Mouse (Mus musculus) urinary bladder, postnatal 14 days (tissue): ENCODE results near the gene Gtpbp6.
A peak's percentile ranks its signal among the peaks of the same experiment; 100 is the strongest.
"Not testable (repeated sequence)": the region's sequence is repeated elsewhere in the genome, so short reads cannot be mapped to it uniquely, and the experiment has no call there.

Experiments used
- DNase-seq: peaks from one replicate; pipeline ENCODE4 v3.0.0; 2021; ENCODE audit warnings: low spot score

Gene Gtpbp6

DNA sequence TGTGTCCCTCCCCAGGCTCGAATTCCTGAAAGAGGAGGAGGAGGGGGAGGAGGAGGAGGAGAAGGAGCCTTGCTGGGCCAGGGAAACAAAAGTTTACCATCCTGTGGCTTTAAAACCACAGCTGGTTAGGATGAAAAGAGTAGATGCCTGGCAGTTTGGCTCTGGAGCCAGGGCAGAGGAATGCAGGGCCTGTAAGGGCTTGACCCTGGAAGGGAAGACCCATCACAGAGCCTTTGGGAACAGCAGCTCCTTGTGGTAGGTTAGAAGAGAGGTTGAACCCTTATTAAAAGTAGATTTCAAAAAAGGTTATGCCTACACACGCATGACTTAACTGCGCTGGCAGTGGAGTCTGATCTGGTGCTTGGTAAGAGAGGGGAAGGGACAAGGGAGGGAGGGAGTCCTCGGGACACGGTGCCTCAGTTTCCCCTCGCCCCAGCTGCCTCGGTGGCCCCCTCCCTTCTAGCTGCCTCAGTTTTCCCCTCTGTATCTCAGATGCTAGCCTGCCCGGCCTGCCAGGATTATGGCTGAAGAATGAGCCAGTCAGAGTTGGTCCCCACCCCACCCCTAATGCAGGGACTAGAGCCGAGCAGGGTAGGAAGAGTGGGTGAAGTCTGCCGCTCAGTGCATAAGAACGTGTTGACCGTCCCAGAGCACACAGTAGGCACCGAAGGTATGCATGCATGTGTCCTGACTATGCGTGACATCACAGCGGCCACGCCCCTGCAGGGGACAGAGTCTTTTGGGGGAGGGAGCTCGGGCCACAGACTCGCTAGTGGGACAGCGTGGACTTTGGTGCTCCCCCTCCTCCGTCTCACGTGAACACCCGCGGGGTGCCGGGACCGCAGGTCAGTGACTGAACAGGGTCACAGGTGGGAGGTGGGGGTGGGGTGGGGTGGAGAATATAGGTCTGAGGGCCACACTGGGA lies 8.1 kb downstream of the Gtpbp6 start, which contains the start of gene Plcxd1:
Plcxd1 (plus strand) TSS at position 314 of the 925 bp plus-strand sequence.
- DNase-seq = no peak

DNA sequence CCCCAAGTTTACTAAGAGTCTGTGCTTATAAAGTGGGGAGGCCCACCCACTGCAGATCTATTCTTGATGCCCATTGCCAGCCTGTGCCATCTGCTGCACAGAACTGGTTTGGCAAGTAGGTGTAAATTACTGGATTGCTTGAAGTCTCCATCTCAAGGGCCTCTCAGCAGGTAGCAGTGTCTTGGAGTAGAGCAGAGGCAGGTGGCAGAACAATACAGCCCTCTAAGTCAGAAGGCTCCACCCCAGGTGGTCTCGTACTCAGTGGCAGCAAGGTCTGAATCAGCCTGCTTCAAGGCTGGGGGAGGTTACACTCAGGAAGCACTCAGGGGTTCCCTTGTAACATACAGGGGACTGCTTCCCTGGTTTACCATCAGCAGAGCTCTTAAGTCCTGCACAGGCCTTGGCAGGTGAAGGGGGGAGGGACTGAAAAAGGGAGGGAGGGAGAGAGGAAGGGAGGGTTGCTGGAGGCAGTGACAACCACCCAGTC lies 9.0 kb downstream of the Gtpbp6 start:
- DNase-seq = no peak

DNA sequence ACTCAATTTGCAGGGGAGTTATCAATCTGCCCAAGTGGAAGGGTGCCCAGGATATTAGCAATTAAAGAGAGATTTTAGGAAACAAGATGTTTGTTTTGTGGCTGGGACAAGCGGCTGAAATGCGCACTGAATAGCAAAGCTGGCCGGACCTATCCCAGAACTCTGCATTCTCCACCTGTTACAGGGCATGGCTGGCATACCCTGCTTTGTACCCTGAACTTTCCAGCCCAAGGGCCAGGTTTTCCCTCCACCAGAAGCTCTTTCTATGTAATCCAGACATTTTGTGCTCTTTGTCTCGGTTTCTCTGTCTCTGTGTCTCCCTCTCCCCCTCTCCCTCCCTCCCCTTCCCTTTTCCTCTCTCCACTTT lies 13.2 kb downstream of the Gtpbp6 start:
- no peak for DNase-seq

DNA sequence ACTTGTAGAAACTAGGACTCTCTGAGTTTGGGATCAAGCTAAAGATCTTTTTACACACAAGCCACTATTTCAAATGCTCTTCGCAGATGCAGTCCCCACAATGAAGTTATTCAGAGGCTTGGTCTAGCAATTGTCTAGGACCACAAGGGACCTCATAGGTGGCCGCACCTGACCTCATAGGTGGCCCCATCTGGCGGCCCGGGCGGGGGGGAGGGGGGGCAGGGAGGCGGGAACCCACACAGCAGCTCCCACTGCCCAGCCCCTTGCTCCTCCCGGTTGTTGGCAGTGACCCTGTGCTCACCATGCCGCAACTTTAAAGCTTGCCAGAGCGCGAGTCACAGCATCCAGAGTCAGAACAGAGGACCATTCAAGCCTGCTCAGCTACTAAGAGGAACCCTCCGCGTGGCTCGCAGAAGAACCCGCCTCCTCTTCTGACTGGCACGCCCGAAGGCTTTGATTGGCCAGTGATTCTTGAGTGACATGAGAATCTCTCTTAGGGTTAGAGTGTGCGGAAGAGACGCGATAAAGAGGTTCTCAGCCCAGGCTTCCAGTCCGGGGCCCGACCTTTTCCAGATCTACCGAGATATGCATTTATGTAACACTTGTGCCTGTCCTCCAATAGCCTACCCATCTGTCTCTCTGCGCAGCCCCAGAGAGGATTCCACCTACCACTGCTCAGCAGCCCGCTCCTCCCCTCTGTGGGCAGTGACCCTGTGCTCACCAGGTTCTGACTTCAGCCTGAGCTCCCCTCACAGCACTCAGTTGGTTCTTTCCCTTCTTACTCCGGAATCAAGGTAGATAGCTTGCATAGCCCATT lies 13.8 kb downstream of the Gtpbp6 start, which contains the start of gene Gm35315:
Gm35315 (minus strand) TSS at position 391 of the 817 bp plus-strand sequence.
- DNase-seq = peak; percentile 88

DNA sequence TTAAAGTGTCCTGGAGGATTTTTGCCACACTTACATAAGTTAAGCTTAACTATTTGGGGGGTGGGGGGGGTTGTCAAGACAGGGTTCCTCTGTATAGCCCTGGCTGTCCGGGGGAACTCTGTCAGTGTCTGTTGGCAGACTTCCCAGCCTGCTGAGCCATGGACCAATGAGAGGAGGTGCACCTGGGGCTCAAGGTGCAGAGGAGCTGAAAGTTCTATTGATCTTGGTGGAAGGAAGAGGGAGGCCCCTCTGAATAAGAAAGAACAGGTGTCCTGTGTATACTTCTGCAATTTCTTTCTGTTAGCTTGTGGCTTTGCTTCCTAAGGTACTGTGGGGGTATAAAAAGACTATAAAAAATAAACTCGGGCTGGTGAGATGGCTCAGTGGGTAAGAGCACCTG lies 16.5 kb downstream of the Gtpbp6 start:
- DNase-seq = no peak

DNA sequence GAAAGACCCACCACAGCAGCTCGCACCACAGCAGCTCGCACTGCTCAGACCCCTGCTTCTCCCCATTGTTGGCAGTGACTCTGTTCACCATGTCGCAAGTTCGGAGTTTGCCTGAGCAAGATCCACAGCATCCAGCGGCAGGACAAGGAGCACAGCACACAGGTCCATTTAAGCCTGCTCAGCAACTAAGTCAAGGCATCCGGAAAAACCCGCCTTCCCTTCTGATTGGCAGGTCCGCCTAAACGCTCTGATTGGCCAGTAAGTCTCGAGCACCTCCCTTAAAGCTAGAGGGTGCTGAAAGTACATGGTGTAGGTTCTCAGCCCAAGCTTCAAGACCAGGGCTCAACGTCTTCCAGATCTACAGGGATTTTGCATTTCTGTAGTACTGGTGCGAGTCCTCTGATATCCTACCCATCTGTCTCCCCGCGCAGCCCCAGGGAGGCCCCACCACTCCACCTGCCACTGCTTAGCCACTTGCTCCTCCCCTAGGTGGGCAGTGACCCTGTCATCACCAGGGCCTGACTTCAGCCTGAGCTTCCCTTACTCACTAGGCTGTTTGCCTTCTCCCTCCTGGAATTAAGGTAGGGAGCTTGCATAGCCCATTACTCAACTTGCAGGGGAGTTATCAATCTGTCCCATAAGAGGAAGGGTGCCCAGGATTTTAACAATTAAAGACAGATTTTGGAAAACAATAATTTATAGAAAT lies 21.7 kb downstream of the Gtpbp6 start:
- no peak for DNase-seq

DNA sequence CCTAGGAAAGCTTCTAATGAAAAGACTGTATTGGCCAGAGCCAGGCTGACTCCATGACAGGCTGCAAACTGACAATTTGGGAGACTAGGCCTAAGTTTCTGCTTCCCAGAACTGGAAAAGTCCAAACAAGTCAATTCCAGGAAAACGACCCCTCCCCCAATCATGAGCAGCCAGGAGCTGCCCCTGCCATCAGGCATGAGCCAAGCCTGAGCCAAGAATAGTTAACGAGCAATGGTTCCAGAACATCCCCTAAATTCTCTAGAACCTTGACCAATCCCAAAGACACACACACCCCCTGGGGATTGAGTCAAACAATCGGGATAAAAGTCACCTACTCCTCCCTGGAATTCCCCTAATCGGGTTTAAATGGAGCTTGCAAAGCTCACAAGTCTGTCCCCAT lies 25.0 kb downstream of the Gtpbp6 start:
- no peak for DNase-seq

DNA sequence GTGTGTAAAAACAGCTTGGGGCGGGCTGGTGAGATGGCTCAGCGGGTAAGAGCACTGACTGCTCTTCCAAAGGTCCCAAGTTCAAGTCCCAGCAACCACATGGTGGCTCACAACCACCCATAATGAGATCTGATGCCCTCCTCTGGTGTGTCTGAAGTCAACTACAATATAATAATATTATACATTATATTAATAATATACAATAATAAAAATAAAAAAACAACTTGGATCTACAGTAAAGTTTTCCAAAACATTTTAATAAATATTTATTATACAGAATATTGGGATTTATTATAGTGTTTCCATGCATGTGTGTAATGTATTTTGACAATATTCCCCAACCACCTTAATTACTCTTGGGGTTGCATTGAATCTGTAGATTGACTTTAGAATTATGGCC lies 35.6 kb downstream of the Gtpbp6 start, which contains the start of gene Gm17655:
Gm17655 (minus strand) TSS at position 101 of the 400 bp plus-strand sequence.
- DNase-seq = not testable (repeated sequence)

DNA sequence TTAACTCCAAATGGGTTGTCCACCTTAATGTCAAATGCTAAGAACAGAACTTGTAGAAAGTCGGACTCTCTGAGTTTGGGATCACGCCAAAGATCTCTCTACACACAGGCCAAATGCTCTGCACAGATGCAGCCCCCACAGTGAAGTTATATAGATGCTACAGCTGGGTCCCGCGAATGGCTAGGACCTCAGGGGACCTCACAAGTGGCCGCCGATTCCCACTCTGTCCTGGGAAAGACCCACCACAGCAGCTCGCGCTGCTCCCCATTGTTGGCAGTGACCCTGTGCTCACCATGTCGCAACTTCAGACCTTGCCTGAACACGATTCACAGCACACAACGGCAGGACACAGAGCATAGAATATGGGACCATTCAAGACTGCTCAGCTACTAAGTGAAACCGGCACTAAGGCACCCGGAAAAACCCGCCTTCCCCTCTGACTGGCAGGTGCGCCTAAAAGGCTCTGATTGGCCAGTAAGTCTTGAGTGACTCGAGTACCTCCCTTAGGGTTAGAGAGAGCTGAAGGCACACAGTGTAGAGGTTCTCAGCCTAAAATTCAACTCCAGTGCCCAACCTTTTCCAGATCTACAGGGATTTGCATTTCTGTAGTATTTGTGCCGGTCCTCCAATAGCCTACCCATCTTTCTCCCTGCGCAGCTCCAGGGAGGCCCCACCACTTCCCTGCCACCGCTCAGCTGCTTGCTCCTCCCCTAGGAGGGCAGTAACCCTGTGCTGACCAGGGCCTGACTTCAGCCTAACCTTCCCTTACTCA lies 50.2 kb downstream of the Gtpbp6 start:
- DNase-seq = peak; percentile 87
